Comparison of ENCODE assay signal across 1 mouse cellular context in the genomic region with DNA sequence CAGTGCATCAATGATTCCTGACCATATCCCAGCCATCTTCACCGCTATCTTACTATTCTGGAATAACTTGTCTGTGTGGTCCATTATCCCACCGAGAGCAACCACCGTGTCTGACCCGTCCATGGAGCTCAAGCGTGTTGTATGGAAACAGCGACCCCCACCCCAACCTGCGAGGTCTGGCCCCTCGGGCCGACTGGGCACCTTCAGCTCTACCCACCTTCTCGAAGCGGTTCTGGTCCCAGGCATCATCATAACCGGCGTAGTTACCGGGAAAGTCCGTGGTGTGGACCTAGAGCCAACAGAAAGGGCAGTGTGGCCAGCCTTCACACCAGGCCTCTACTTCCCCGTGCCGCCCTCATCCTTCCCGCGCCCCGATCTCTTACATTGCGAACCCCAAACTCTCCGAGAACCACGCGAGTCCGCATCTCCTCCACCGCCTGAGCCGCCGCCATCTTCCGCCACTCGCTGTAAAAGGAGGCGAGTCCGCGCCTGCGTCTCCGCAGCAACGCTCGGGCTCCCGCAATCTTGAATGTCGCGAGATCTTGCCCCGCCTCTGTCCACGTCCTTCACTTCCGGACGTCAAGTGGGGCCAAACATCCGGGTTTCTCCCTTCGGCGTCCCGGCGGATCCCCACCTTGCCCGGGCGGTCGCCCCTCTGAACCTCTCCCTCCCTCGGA.
TF ChIP-seq lines count a peak whose summit lies in the region.

A gene (minus strand): TSS at position 543 of the 677 bp plus-strand sequence.
A gene (plus strand): TSS at position 569 of the 677 bp plus-strand sequence.

TF ChIP-seq in CH12.LX, 34 proteins besides CTCF, POLR2A, EP300 and RAD21:
- TF ChIP-seq MAZ (IDR thresholded peaks at IDR 0.05; ENCODE audit: low read depth, low read length) (no peak), USF1 (IDR thresholded peaks at IDR 0.05; ENCODE audit: low read depth, low read length) (no peak), ZKSCAN1 (IDR thresholded peaks at IDR 0.05; ENCODE audit: borderline replicate concordance, low read depth, low read length) (no peak), NELFE (IDR thresholded peaks at IDR 0.05; ENCODE audit: low read depth, low read length) (peak; percentile 95), GABPA (IDR thresholded peaks at IDR 0.05; ENCODE audit: insufficient replicate concordance, low read depth, low read length) (no peak), HCFC1 (IDR thresholded peaks at IDR 0.05; ENCODE audit: low read depth, low read length) (peak; percentile 83), KAT2A (IDR thresholded peaks at IDR 0.05; ENCODE audit: insufficient replicate concordance, low read length) (peak; percentile 74; the same call in 1 of the 2 replicates), CHD2 (IDR thresholded peaks at IDR 0.05; ENCODE audit: low read length) (peak; percentile 99), IRF4 (IDR thresholded peaks at IDR 0.05; ENCODE audit: low read depth, low read length) (no peak), MEF2A (IDR thresholded peaks at IDR 0.05; ENCODE audit: borderline replicate concordance, low read depth, low read length) (peak; percentile 19; the same call in 1 of the 2 replicates), SIN3A (IDR thresholded peaks at IDR 0.05; ENCODE audit: low read length) (peak; percentile 93; the same call in 1 of the 2 replicates), ZC3H11A (IDR thresholded peaks at IDR 0.05; ENCODE audit: low read depth, low read length) (no peak), MXI1 (IDR thresholded peaks at IDR 0.05; ENCODE audit: low read depth, low read length) (peak; percentile 88; the same call in 1 of the 2 replicates), POLR2AphosphoS2 (IDR thresholded peaks at IDR 0.05; ENCODE audit: low read depth, low read length) (no peak; the same call in none of the 2 replicates), TCF12 (IDR thresholded peaks at IDR 0.05; ENCODE audit: low read depth, low read length) (peak; percentile 94), JUN (IDR thresholded peaks at IDR 0.05; ENCODE audit: insufficient read depth, low read depth, low read length) (no peak), NRF1 (IDR thresholded peaks at IDR 0.05; ENCODE audit: low read depth, low read length) (peak; percentile 84), CHD1 (IDR thresholded peaks at IDR 0.05; ENCODE audit: low read depth, low read length) (no peak), MAFK (IDR thresholded peaks at IDR 0.05; ENCODE audit: insufficient replicate concordance, low read length) (no peak), JUND (conservative IDR thresholded peaks at IDR 0.05; ENCODE audit: low read depth, low read length) (no peak), USF2 (conservative IDR thresholded peaks at IDR 0.05; ENCODE audit: low read depth, low read length) (no peak), MYC (IDR thresholded peaks at IDR 0.05; ENCODE audit: low read depth, low read length) (peak; percentile 37; the same call in 1 of the 2 replicates), ETS1 (conservative IDR thresholded peaks at IDR 0.05; ENCODE audit: low read depth, low read length) (no peak), TBP (conservative IDR thresholded peaks at IDR 0.05; ENCODE audit: low read depth, low read length) (peak; percentile 69), BHLHE40 (IDR thresholded peaks at IDR 0.05; ENCODE audit: low read depth, low read length) (no peak), PAX5 (IDR thresholded peaks at IDR 0.05; ENCODE audit: low read length) (no peak), ELF1 (IDR thresholded peaks at IDR 0.05; ENCODE audit: low read depth, low read length) (peak; percentile 94), SMC3 (IDR thresholded peaks at IDR 0.05; ENCODE audit: low read depth, low read length) (no peak), ZNF384 (IDR thresholded peaks at IDR 0.05; ENCODE audit: low read depth, low read length) (no peak), MAX (IDR thresholded peaks at IDR 0.05; ENCODE audit: low read length) (0 out of 2 replicates have a peak, but pooled peaks have one; percentile 72), RCOR1 (conservative IDR thresholded peaks at IDR 0.05; ENCODE audit: low read depth, low read length) (no peak), ZMIZ1 (IDR thresholded peaks at IDR 0.05; ENCODE audit: low read depth, low read length) (peak; percentile 79; the same call in 1 of the 2 replicates), E2F4 (IDR thresholded peaks at IDR 0.05; ENCODE audit: insufficient replicate concordance, low read depth, low read length) (no peak)
